Mouse (Mus musculus) C2C12 (cell line): ENCODE results near the gene Six6. TPM values are rescaled to one million over a fixed set of nuclear protein-coding genes. Genes with fewer than 3 reads are reported as not detected.

Experiments
- H3K27me3 ChIP-seq: one replicate; pipeline ENCODE4 v1.6.1; 2011; ENCODE audit not compliant: control insufficient read depth, insufficient read depth, insufficient read length
- H3K36me3 ChIP-seq: one replicate; pipeline ENCODE4 v1.6.1; 2011; ENCODE audit not compliant: control insufficient read depth, insufficient read depth
- H3K4me3 ChIP-seq: one replicate; pipeline ENCODE4 v1.5.1; 2011; ENCODE audit warnings: mild to moderate bottlenecking, control low read depth; ENCODE audit not compliant: poor library complexity, insufficient read depth, severe bottlenecking
- H3K79me2 ChIP-seq: one replicate; pipeline ENCODE4 v1.6.1; 2011; ENCODE audit not compliant: control insufficient read depth, insufficient read depth
- H3K79me3 ChIP-seq: one replicate; pipeline ENCODE4 v1.6.1; 2011; ENCODE audit warnings: low read depth, control low read depth
- H3ac ChIP-seq: one replicate; pipeline ENCODE3; 2011; ENCODE audit warnings: low read depth; ENCODE audit not compliant: control insufficient read depth, insufficient read length
- CEBPB ChIP-seq: IDR thresholded peaks from one replicate; pipeline ENCODE4 v1.6.1; 2011; ENCODE audit warnings: low read depth, mild to moderate bottlenecking, control low read depth, moderate library complexity
- CTCF ChIP-seq: IDR thresholded peaks from one replicate; pipeline ENCODE4 v1.5.1; 2011; ENCODE audit not compliant: control insufficient read depth, insufficient read depth, insufficient read length
- FOSL1 ChIP-seq: IDR thresholded peaks from one replicate; pipeline ENCODE4 v1.8.0; 2011; ENCODE audit warnings: mild to moderate bottlenecking, low read length; ENCODE audit not compliant: poor library complexity, insufficient read depth, severe bottlenecking
- MAX ChIP-seq: IDR thresholded peaks from one replicate; pipeline ENCODE4 v1.6.1; 2011; ENCODE audit warnings: mild to moderate bottlenecking, control low read depth
- MYOD1 ChIP-seq: IDR thresholded peaks from one replicate; pipeline ENCODE4 v1.6.1; 2011; ENCODE audit warnings: low read depth; ENCODE audit not compliant: control insufficient read depth, insufficient read length
- MYOG ChIP-seq: IDR thresholded peaks from one replicate; pipeline ENCODE4 v1.6.1; 2011; ENCODE audit not compliant: control insufficient read depth, insufficient read length; ENCODE audit errors: extremely low read depth
- USF1 ChIP-seq: IDR thresholded peaks from one replicate; pipeline ENCODE4 v1.6.1; 2011; ENCODE audit warnings: low read depth, mild to moderate bottlenecking, control low read depth, moderate library complexity
- polyA plus RNA-seq: library from polyadenylated mRNA; unstranded; fragments of >200 nt; fragmentation: generic; extraction: Trizol; gene quantifications from one replicate; pipeline ENCODE4 v1.2.1, GENCODE M21; 2012; ENCODE audit warnings: missing spikeins

The Six6 gene
- polyA plus RNA-seq, 1 experiment, result not detected

DNA sequence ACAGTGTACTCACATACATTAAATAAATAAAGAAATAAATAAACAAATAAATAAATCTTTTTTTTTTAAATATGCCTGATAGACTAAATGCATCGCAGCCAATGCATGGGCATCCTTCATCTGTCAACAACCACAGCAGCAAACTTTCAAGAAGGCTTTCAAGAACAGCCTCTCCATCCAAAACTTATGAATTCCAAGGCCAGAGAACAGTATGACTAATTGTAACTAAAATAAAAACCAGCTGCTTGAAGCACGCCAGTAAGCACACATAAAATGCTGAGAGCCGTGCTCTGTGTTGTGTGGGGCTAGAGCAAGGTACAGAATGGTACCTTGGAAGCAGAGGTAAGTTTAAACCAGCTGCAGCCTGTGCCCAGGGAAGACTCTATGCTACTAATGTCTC lies 38.2 kb downstream of the Six6 start:
- TF ChIP-seq MYOD1 (no peak), USF1 (no peak), CTCF (no peak), MYOG (no peak), CEBPB (no peak)
- no peaks in the 10 kb centered on the region for H3K36me3 ChIP-seq
- H3ac ChIP-seq, result no peak overlapping the region
- no peaks in the 10 kb centered on the region for H3K79me3 ChIP-seq
- no peak overlapping the region for H3K4me3 ChIP-seq
- H3K79me2 ChIP-seq, result no peaks in the 10 kb centered on the region
- peaks cover 8% of the 10 kb centered on the region for H3K27me3 ChIP-seq

DNA sequence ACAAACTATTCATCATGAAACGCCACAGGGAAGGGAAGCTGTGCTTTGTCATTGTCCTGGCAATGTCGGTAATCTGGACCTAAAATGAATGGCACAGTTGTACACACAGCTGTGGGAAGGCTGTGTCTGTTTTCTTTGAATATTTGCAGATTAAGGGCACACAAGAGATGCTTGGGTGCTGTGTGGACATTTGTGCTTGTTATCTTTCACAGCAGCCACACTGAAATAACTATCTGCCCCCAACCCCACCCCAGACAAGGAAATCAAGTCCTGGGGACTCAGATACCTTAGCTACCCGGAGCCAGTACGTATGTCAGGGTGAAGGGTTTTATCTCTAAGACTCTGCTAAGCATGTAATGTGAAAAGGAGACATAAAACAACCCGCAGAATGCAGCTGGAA lies 39.5 kb downstream of the Six6 start:
- Histone ChIP-seq H3K4me3 (no peak overlapping the region), H3K27me3 (peaks cover 8% of the 10 kb centered on the region), H3K79me2 (no peaks in the 10 kb centered on the region), H3ac (no peak overlapping the region), H3K36me3 (no peaks in the 10 kb centered on the region), H3K79me3 (no peaks in the 10 kb centered on the region)
- TF ChIP-seq MYOD1 (no peak), MAX (no peak), CTCF (no peak), CEBPB (no peak), USF1 (no peak), MYOG (no peak), FOSL1 (no peak)

DNA sequence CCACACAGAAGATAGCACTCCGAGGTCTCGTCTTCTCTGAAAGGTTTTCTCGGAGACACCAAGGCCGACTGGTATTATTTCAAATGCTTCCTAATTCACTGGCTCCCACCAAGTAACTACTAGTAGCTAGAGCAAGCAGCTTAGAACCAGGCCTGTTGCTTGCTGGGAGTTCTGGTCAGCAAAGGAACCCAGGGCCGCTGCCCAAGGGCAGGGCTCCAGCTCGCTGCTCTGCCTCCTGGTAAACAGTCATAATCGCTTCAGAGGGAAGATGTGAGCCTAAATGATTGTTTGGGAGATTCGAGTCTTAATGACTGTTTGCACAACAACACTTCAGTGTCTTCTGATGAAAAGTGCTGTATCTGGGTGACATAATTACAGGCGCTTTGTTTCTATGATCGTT lies 42.9 kb downstream of the Six6 start:
- no peak for TF ChIP-seq CEBPB
- no peak for TF ChIP-seq MAX
- no peak for TF ChIP-seq CTCF
- TF ChIP-seq USF1, result no peak
- TF ChIP-seq MYOD1, result no peak
- no peak for TF ChIP-seq FOSL1
- TF ChIP-seq MYOG, result no peak
- H3K79me3 ChIP-seq, result no peaks in the 10 kb centered on the region
- H3K79me2 ChIP-seq, result no peaks in the 10 kb centered on the region
- H3K27me3 ChIP-seq, result peaks cover 8% of the 10 kb centered on the region
- H3K4me3 ChIP-seq, result no peak overlapping the region
- no peaks in the 10 kb centered on the region for H3K36me3 ChIP-seq
- no peak overlapping the region for H3ac ChIP-seq

DNA sequence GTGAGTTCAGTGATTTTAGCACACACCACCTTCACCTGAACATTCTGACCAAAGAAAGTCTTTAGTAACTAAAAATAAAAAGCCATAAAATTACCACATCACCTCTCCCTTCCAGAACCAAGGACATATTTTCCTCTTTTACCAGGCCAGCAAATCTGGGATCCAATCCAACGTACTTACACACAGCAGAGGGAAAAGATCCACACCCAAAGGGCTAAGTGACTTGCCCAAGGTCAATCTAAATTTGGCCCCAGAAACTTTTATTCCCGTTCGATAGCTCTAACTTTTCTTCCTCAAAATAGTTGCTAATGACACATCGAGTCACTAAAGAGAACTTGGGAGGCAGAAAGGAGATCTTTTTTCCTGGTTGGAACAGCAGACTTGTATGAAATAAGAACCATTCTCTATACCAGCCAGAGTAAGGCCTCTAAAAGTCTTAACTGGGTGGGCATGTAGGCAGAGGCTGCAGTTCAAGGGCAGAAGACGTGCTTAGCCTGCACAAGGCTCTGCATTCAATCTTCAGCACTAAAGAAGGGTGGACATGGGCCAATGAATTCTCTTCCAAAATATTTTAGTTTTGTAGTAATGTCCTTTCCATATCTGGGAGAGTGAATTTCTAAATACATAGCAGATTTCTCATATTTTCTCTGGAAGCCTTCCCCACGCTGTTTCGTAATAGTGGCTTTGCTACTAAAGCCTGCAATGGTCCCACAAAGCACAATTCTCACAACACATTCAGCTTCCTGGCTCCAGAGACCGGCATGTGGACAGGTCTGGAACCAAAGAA lies 43.6 kb downstream of the Six6 start:
- H3K36me3 ChIP-seq, result no peaks in the 10 kb centered on the region
- no peak overlapping the region for H3K4me3 ChIP-seq
- no peak overlapping the region for H3ac ChIP-seq
- H3K27me3 ChIP-seq, result peaks cover 8% of the 10 kb centered on the region
- TF ChIP-seq MAX, result no peak
- no peak for TF ChIP-seq MYOG
- no peak for TF ChIP-seq MYOD1
- TF ChIP-seq CEBPB, result no peak
- no peaks in the 10 kb centered on the region for H3K79me3 ChIP-seq
- no peaks in the 10 kb centered on the region for H3K79me2 ChIP-seq

Other genes with a start within 250 kb of the Six6 start
- 80.6 TPM for gene Ppm1a, start 182.4 kb upstream of the Six6 start, polyA plus RNA-seq
- not detected for gene 4930447C04Rik, start 882 bp downstream of the Six6 start, polyA plus RNA-seq
- gene Six1, start 114.0 kb downstream of the Six6 start, polyA plus RNA-seq, result 72.4 TPM
- 5.4 TPM for gene Six4, start 173.6 kb downstream of the Six6 start, polyA plus RNA-seq
- gene Mnat1, start 183.8 kb downstream of the Six6 start, polyA plus RNA-seq, result 30.9 TPM